Mouse (Mus musculus): ENCODE results near the gene Spata3. TPM values are rescaled to one million over a fixed set of nuclear protein-coding genes. Genes with fewer than 3 reads are reported as not detected.
"Not testable (repeated sequence)": the region's sequence is repeated elsewhere in the genome, so short reads cannot be mapped to it uniquely, and the experiment has no call there.

Gene Spata3
- total RNA-seq (2021), result 1 to 10 TPM in 1 of 2 experiments, under 1 TPM in 1; 0.35 to 1.3 TPM

GRCm38 (mm10) chr1:86016516-86016915, at the start of gene Spata3:
TSS of gene Spata3 (plus strand) at chr1:86016816.
- no peak for DNase-seq

GRCm38 (mm10) chr1:85969081-85969480, 47.5 kb upstream of the Spata3 start:
- no peak for DNase-seq

- DNase-seq, result peak in 1 of 2 experiments; percentile 15
Measured at GRCm38 (mm10) chr1:85969519-85969918, 47.1 kb upstream of the Spata3 start.

GRCm38 (mm10) chr1:85971070-85971469, 45.5 kb upstream of the Spata3 start:
- DNase-seq, result no peak

GRCm38 (mm10) chr1:85972341-85972740, 44.3 kb upstream of the Spata3 start:
- DNase-seq, result no peak

- no peak for DNase-seq
Measured at GRCm38 (mm10) chr1:85973468-85973877, 43.1 kb upstream of the Spata3 start.

GRCm38 (mm10) chr1:85977709-85978108, 38.9 kb upstream of the Spata3 start:
- no peak for DNase-seq

- DNase-seq, result no peak
Measured at GRCm38 (mm10) chr1:85981738-85982357, 34.8 kb upstream of the Spata3 start.

- no peak for DNase-seq
Measured at GRCm38 (mm10) chr1:85985784-85986183, 30.8 kb upstream of the Spata3 start.

GRCm38 (mm10) chr1:85988351-85988750, 28.3 kb upstream of the Spata3 start:
- DNase-seq, result no peak

GRCm38 (mm10) chr1:85988882-85989281, 27.7 kb upstream of the Spata3 start:
- not testable (repeated sequence) for DNase-seq

GRCm38 (mm10) chr1:85992175-85992574, 24.4 kb upstream of the Spata3 start:
- DNase-seq, result no peak

GRCm38 (mm10) chr1:85993541-85993940, 23.1 kb upstream of the Spata3 start:
- DNase-seq, result no peak

GRCm38 (mm10) chr1:85997221-85997620, 19.4 kb upstream of the Spata3 start:
- DNase-seq, result no peak

GRCm38 (mm10) chr1:85998012-85998411, 18.6 kb upstream of the Spata3 start:
- no peak for DNase-seq

GRCm38 (mm10) chr1:85999853-86000570, 16.6 kb upstream of the Spata3 start:
- no peak for DNase-seq

- no peak for DNase-seq
Measured at GRCm38 (mm10) chr1:86005540-86005939, 11.1 kb upstream of the Spata3 start.

- DNase-seq, result no peak
Measured at GRCm38 (mm10) chr1:86006040-86006439, 10.6 kb upstream of the Spata3 start.

- peak; percentile 81 to 88 for DNase-seq
Measured at GRCm38 (mm10) chr1:86007778-86008177, 8.8 kb upstream of the Spata3 start.

- not testable (repeated sequence) for DNase-seq
Measured at GRCm38 (mm10) chr1:86015758-86016157, 858 bp upstream of the Spata3 start.

- DNase-seq, result peak; percentile 47 to 68
Measured at GRCm38 (mm10) chr1:86018235-86019055, 1.8 kb downstream of the Spata3 start.

- DNase-seq, result no peak
Measured at GRCm38 (mm10) chr1:86021365-86021989, 4.9 kb downstream of the Spata3 start.

Data from layer of hippocampus, postnatal 36 days (tissue).